Mouse (Mus musculus): ENCODE measurements around the gene Iqsec3. TPM values are rescaled to one million over a fixed set of nuclear protein-coding genes. Genes with fewer than 3 reads are reported as not detected.

Gene Iqsec3
- total RNA-seq, 2 experiments from 2014 or later = not detected

- ATAC-seq (replicated peaks; ENCODE audit: low FRiP score, poor library complexity, severe bottlenecking) = no peak
Measured at GRCm38 (mm10) chr6:121326486-121327069, 146.9 kb downstream of the Iqsec3 start.

GRCm38 (mm10) chr6:121325740-121326139 lies 147.7 kb downstream of the Iqsec3 start:
- ATAC-seq (replicated peaks; ENCODE audit: low FRiP score, poor library complexity, severe bottlenecking) = no peak

GRCm38 (mm10) chr6:121325298-121325697 lies 148.2 kb downstream of the Iqsec3 start:
- ATAC-seq (replicated peaks; ENCODE audit: low FRiP score, poor library complexity, severe bottlenecking) = no peak

Other genes with a start within 250 kb of the Iqsec3 start
- gene Usp18, start 227.8 kb downstream of the Iqsec3 start, total RNA-seq (2015; ENCODE audit: low replicate concordance) = 23.1 and 29.3 TPM in 2 replicates
- 19.1 and 26.8 TPM in 2 replicates for gene Usp18, start 227.8 kb downstream of the Iqsec3 start, total RNA-seq (2017; ENCODE audit: low replicate concordance)
- 2.2 TPM in 1 of 2 replicates, not detected in the other for gene Slc6a13, start 173.5 kb downstream of the Iqsec3 start, total RNA-seq (2015; ENCODE audit: low replicate concordance)
- 3.3 TPM in 1 of 2 replicates, not detected in the other for gene Slc6a13, start 173.5 kb downstream of the Iqsec3 start, total RNA-seq (2017; ENCODE audit: low replicate concordance)
- gene Slc6a12, start 130.6 kb downstream of the Iqsec3 start, total RNA-seq (2015; ENCODE audit: low replicate concordance) = not detected in 2 replicates
- not detected in 2 replicates for gene Slc6a12, start 130.6 kb downstream of the Iqsec3 start, total RNA-seq (2017; ENCODE audit: low replicate concordance)
- gene A2m, start 161.7 kb upstream of the Iqsec3 start, total RNA-seq (2015; ENCODE audit: low replicate concordance) = not detected in 2 replicates
- gene A2m, start 161.7 kb upstream of the Iqsec3 start, total RNA-seq (2017; ENCODE audit: low replicate concordance) = not detected in 2 replicates